Mouse (Mus musculus) E14TG2a.4 (cell line): ENCODE data around the gene Cbs.

ENCODE experiments used
- CTCF ChIP-seq: conservative IDR thresholded peaks from 2 replicates; pipeline ENCODE4 v1.5.1; 2014; ENCODE audit warnings: low read length
- NANOG ChIP-seq: IDR thresholded peaks from 2 replicates; pipeline ENCODE4 v1.6.1; 2014; ENCODE audit warnings: borderline replicate concordance, low read length, mixed read lengths
- POU5F1 ChIP-seq: IDR thresholded peaks from 2 replicates; pipeline ENCODE4 v1.6.1; 2014; ENCODE audit warnings: low read length, borderline replicate concordance

DNA sequence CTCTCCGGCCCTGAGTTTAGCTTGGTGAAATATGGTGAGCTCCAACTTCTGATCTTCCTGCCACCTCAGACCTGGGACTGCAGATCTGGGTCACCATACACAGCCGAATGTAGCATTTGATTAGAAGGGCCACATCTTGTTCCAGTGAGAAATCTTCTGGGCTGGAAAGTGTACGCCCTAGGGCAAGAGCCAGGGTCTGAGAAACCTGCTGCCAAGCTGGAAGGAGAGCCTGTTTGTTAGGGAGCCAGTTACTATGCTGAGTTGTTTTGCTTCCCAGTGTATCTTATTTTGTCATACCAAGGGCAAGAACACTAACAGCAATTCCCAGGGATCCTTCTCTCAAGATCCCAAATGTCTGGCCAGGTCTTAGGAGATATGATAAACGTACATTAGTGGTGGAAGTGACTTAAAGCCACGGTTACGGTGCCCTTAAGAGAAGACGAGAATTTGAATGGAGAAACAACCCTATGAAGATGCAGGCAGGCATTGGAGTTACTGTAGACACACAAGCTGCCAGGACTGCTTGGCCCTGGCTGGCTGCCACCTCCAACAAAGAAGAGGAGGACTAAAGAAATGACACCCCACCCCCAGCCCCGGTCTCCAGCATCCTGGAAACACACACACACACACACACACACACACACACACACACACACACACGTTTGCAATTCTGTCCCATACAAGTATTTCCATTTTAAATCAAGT, 980 bp upstream of the Cbs start:
- TF ChIP-seq CTCF (no peak), POU5F1 (no peak), NANOG (no peak)
